Mouse (Mus musculus): Measurements from ENCODE around the gene Atf2.
"Not testable (repeated sequence)": the region's sequence is repeated elsewhere in the genome, so short reads cannot be mapped to it uniquely, and the experiment has no call there.

Atf2 gene

DNA sequence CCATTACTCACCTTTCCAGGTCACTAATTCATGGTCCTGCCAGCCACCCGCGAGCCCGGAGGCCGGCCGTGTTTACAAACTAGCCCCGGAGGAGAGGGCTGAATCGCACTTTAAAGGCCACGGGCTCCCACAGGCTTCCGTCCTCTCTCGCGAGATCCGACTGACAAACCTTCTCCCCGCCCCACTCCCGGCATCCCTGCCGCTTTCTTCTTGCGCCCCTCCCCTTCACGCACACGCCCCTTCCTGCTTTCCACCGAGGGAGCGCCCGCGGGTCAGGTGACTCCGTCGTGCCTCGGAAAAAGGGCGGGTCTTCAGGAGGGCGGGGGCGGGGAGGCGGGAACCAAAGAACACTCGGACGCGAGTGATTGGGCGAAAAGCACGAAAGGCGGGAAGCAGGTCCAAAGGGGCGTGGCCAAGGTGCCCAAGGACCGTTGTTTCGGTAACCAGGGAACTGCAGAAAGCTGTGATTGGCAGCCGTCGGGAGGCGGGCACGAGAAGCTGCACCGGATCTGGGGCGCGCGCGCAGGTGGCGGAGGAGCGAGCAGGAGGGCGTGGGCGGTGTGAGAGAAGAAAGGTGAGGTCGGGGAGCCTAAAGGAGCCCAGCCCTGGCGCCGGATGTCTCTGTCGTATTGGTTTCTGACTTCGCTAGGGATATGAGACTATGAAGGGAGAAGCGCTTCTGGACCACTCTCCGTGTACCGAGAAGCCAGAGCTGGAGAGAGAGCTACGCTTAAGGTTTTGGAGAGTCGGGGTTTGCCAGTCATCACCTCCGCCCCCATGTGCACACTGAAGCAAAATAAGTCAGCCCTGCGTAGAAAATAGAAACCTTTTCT, at the start of gene Atf2:
Gene Atf2 (minus strand): TSS at position 176 of the 833 bp plus-strand sequence.
- peak; percentile 100 for DNase-seq (ENCODE audit: low read depth, low spot score)

DNA sequence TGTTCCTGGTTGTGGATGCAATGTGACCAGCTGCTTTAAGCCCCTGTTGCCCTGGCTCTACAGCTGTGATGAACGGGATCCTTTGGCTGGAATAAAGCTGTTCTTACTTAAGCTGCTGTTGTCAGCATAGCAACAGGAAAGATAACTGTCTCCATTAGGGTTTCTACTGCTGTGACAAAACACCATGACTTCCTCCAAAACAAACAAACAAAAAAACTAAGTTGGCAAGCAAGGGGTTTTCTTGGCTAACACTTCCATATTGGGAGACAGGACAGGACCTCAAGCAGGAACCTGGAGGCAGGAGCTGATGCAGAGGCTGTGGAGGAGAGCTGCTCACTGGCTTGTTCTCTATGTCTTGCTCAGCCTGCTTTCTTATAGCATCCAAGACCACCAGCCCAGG, 48.8 kb upstream of the Atf2 start:
- no peak for DNase-seq (ENCODE audit: low read depth, low spot score)

DNA sequence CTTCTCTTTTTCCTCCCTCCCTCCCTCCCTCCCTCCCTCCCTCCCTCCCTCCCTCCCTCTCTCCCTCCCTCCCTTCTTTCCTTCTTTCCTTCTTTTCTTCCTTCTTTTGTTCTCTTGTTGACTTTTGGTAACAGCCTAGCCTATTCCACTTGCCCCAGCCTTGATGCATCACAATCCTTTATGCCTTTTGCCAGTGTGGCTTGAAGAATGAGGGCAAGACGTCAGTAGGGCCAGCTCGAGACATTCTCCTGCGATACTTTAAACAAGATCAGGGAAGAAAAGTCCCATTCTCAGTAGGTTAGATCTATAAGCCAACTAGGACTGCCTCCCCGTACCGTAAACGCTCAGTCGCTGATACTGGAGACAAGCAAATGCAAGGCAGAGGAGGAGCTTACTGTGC, 48.0 kb upstream of the Atf2 start:
- DNase-seq (ENCODE audit: low read depth, low spot score): no peak

DNA sequence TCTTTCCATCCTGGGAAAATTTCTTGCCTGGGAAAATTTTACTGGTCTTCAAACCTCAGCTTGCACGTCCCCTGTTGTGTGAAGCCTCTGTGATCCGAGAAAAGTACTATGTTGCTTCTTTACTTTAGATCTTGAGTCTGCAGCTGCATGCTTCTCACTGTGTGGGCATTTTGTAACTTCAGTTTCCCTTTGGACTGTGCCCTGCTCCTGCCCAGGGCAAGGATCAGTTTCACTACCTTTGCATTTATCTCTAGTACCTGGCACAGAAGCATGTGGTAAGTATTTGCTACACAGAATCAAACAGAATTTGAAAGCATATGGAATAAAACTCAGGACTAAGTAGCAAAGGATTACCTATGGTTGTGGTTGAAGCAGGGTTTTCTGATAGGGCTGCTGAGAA, 46.5 kb upstream of the Atf2 start:
- no peak for DNase-seq (ENCODE audit: low read depth, low spot score)

- no peak for DNase-seq (ENCODE audit: low read depth, low spot score)
Observed at GRCm38 (mm10) chr2:73932676-73933313, 40.4 kb upstream of the Atf2 start.

DNA sequence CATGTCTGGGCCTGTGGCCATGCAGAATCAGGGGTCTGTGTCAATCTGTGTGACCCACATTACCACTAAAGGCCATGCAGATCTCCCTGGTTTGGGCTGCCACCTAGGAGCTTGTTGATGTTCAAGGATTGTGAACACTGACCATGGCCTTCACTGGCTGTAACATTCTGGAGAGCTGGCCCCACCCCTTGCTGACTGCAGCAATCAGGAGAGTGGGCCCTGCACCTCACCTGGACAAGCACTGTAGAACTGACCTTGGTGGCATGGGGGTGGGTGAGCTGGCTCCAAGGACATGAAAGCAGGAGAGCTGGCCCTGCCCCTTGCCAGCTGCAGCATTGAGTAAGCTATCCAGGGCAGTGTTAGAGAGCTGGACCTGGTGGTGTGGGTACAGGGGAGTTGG, 35.3 kb upstream of the Atf2 start:
- no peak for DNase-seq (ENCODE audit: low read depth, low spot score)

- no peak for DNase-seq (ENCODE audit: low read depth, low spot score)
Observed at GRCm38 (mm10) chr2:73925539-73925938, 33.1 kb upstream of the Atf2 start.

DNA sequence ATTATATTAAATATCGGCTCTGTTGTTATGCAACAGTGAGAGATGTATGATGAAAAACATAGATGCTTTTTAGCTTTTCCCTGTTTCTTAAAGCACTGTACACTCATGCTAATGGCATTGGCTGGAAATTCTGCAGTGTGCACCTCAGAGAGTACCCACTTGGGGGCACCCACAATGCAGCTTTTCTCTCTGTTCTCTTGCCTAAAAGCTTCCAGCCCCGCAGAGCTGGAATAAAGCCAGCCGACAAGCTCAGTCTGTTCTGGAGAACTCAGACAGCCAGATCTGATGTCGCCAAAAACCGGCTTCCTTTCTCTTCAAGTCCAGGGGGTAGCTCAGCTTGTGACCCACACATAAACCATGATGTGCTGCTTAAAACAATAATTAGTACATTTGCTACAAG, 32.6 kb upstream of the Atf2 start:
- DNase-seq (ENCODE audit: low read depth, low spot score): no peak

DNA sequence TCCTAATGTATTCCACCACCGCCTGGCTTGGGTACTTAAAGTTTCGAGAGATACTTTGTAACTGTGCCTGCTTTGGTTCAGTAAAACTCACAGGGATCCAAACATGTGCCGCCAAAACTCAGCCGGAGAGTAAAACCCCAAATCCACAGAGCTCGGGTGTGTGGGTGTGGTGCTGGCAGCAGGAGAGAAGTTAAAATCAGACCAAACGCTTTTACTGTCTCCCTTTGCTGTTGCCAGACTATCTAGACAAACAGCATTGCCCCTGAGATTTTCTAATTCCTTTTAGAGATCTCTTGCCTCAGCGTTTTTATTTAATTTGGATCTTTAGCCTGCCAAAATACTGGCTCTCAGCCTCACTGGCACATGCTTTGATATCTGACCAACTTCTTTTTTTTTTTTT, 27.2 kb upstream of the Atf2 start:
- no peak for DNase-seq (ENCODE audit: low read depth, low spot score)

DNA sequence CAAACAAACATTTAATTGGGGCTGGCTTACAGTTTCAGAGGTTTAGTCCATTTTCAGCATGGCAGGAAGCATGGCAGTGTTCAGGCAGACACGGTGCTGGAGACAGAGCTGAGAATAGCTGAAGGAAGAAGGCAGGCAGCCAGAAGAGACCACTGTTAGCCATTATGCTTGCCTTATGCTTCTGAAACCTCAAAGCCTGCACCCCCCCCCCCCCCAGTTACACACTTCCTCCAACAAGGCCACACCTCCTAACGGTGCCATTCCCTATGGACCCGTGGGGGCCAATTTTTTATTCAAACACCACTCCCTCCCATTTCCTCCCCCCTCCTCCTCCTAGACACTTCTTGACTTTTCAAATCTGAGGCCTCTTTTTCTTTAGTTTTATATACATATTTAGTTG, 19.8 kb upstream of the Atf2 start:
- no peak for DNase-seq (ENCODE audit: low read depth, low spot score)

- DNase-seq (ENCODE audit: low read depth, low spot score): peak; percentile 94
Observed at GRCm38 (mm10) chr2:73911175-73911700, 18.8 kb upstream of the Atf2 start, which contains the start of gene Atp5g3. Gene Atp5g3 (minus strand): TSS chr2:73911326.

GRCm38 (mm10) chr2:73910571-73911174, 18.2 kb upstream of the Atf2 start:
- DNase-seq (ENCODE audit: low read depth, low spot score): peak; percentile 62

DNA sequence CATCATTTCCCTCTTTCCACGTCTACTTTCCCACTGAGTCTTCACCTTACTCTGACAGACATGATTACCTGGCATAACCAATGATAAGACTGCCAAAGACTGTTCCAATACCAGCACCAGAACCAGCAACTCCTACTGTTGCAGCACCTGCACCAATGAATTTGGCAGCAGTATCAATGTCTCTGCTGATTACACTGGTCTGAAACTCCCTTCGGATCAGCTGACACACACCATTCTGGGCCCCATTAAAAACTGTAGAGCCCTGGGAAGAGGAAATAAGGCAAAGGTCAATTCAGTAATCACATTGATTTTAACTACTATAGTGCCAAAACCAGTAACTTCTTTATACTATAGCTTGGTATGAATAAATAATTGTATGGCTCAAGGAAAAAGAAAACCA, 16.7 kb upstream of the Atf2 start:
- DNase-seq (ENCODE audit: low read depth, low spot score): no peak

GRCm38 (mm10) chr2:73904679-73905078, 12.2 kb upstream of the Atf2 start:
- DNase-seq (ENCODE audit: low read depth, low spot score): not testable (repeated sequence)

GRCm38 (mm10) chr2:73903536-73903935, 11.1 kb upstream of the Atf2 start:
- DNase-seq (ENCODE audit: low read depth, low spot score): no peak

GRCm38 (mm10) chr2:73902328-73902727, 9.9 kb upstream of the Atf2 start:
- not testable (repeated sequence) for DNase-seq (ENCODE audit: low read depth, low spot score)

DNA sequence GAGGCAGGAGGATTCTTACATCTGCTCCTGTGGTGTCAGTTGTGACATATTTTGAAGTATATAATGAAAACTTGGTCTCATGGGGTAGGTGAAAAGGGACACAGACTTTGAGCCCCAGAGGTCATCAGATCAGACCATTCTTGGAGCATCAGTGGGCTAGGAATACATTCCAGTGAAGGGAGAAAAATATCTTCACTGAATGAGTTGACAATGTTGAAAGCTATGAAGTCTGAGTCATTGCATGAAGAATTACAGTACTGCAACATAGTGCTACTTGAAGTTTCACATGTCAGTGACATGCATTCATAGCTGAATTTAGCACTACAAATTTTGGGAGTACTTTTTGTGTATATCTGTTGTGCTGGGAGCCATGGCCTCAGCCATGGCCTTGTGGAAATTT, 8.7 kb upstream of the Atf2 start:
- no peak for DNase-seq (ENCODE audit: low read depth, low spot score)

DNA sequence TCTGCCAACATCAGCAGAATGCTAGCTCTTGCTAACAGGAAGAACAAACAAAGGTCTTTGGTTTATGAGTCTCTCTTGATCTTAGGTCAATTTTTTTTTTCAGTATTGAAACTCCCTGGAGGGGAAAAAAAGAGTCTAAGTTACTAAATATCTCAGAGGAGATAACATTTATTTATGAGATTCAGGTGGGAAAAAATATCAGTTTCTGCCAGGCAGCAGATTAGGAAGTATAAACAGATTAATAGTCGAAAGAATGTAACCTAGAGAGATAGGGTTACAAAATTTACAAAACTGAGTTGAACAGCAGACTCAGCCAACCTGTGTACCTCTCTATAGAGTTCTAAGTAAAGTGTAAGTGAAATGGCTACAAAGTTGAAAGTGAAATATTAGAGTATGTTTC, 7.9 kb upstream of the Atf2 start:
- DNase-seq (ENCODE audit: low read depth, low spot score): no peak

DNA sequence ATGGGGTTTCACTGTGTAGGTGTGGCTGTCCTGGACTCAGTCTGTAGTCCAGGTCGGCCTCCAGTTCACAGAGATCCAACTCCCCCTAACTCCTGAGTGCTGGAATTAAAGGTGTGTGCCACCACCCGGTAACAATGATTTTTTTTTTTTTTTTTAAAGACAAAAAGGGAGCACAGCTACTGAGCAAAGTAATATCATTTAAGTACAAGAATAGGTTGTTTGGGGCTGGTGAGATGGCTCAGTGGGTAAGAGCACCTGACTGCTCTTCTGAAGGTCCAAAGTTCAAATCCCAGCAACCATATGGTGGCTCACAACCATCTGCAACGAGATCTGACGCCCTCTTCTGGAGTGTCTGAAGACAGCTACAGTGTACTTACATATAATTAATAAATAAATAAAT, 4.5 kb upstream of the Atf2 start:
- not testable (repeated sequence) for DNase-seq (ENCODE audit: low read depth, low spot score)

DNA sequence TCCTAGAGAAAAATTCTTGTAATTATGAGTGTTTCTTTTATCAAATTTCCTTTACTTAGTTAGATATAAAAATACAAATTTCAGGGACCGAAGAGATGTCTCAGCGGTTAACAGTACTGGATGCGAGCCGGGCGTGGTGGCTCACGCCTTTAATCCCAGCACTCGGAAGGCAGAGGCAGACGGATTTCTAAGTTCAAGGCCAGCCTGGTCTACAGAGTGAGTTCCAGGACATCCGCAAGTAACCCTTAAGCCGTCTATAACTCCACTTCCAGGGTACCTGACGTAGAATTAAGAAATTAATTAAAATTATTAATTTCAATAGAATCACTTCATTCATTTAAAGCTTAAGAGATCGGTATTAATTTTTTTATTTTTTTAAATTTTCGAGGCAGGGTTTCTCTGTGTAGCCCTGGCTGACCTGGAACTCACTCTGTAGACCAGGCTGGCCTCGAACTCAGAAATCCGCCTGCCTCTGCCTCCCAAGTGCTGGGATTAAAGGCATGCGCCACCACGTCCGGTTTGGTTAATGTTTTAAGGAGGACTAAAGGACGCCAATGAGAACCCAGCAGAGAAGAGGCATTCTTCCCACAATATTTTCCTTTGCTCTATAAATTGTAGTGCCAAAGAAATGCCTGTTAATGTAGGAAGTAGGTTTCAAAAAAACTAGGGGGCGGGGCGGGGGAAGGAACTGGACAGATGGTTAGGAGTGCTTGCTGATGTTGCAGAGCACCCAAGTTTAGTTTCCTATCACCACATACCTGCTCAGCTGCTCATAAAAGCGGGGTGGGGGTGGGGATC, 1.2 kb upstream of the Atf2 start:
- DNase-seq (ENCODE audit: low read depth, low spot score): no peak

- peak; percentile 51 for DNase-seq (ENCODE audit: low read depth, low spot score)
Observed at GRCm38 (mm10) chr2:73891701-73892463, 557 bp downstream of the Atf2 start.

All from CD4-positive helper T cell, adult 2 months (primary cell).